Mouse (Mus musculus) splenic B cell, adult 2 months (primary cell): ENCODE results near the gene 4930407I10Rik.
A peak's percentile ranks its signal among the peaks of the same experiment; 100 is the strongest.

Experiments used
- DNase-seq: peaks from one replicate; pipeline ENCODE4 v3.0.0-alpha.2; 2011; ENCODE audit warnings: low read depth, low spot score
- H3K27me3 ChIP-seq: 2 replicates; pipeline ENCODE4 v1.6.1; 2012; ENCODE audit warnings: mild to moderate bottlenecking, low read length, moderate library complexity, mixed read lengths; ENCODE audit not compliant: control insufficient read depth, poor library complexity, insufficient read depth, severe bottlenecking
- H3K36me3 ChIP-seq: 2 replicates; pipeline ENCODE4 v1.6.1; 2012; ENCODE audit warnings: mild to moderate bottlenecking, low read length, moderate library complexity, mixed read lengths; ENCODE audit not compliant: control insufficient read depth, poor library complexity, insufficient read depth, severe bottlenecking

The 4930407I10Rik gene

DNA sequence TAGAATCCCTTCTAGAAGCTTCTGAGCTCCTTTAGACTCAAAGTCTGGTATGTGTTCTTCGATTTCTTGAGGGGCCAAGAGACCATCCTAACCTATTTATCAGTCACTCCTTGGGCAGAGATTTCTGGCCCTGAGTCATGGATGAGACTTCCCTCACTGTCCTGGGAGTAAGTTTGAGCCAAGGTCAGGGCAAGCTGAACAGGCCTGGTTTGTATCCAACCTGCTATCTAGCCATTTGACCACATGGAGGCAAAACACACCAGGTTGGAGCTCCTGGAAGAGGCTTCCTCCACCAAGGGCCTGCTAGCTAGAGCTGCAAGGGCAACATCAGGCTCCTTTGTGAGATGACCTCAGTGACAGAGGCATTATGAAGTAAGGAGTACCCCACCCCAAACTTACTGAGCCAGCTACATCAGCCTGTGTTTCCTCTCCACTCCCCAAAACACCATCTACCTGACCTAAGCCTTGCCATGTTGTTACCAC is at the start of gene 4930407I10Rik:
TSS of gene 4930407I10Rik (plus strand) at position 433 of the 483 bp plus-strand sequence.
- DNase-seq = no peak

DNA sequence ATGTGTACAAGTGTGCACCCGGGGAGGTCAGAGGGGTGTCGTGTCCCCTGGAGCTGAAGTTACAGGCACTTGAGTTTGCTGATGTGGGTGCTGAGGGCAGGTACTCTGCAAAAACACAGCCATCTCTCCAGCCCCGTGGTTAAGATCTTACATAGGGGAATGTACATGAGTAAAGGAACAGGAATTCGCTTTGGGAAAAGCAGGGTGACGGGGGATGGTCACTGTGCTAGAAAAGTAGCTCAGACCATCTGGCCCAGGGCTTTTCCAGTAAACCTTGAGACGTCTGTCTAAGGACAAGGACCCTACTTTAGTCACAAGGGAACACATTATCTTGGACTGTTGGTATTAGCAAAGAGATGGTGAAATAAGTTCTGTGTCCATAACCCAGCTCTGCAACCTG is 47.0 kb upstream of the 4930407I10Rik start:
- no peak for DNase-seq
- H3K27me3 ChIP-seq = no peaks in the 10 kb centered on the region
- H3K36me3 ChIP-seq = no peaks in the 10 kb centered on the region

More for the DNA sequence above, at the start of gene 4930407I10Rik:
- Histone ChIP-seq H3K27me3 (no peaks in the 10 kb centered on the region), H3K36me3 (no peaks in the 10 kb centered on the region)

DNA sequence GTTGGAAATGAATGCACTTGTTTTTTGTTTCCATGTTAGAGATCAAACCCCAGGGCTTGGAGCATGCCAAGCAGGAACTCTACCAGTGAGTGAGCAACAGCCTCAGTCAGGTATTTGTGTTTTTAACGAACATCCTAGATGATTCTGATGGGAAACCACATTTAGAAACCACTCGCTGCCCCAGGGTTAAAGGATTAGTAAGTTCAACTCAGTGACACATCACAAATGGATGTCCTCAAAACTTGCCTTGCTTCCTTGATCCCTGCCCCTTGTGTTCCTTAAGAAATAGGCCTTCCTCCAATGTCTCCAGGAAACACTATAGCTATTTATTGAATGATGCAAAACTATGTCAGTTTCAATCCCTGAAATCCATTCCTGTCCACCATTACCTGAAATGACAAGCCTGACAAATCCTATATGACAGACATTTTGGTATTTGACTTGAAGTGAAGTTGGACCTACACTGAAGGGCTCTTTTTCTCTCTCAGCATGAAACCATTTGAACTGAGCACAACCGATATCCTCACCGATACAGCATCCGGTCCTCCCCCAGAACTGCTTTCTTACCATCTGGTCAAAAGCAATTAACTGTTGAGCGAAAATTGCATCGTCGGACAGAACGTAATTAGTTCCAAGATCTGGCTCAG is 44.1 kb upstream of the 4930407I10Rik start:
- Histone ChIP-seq H3K36me3 (no peaks in the 10 kb centered on the region), H3K27me3 (no peaks in the 10 kb centered on the region)
- peak; percentile 26 for DNase-seq

DNA sequence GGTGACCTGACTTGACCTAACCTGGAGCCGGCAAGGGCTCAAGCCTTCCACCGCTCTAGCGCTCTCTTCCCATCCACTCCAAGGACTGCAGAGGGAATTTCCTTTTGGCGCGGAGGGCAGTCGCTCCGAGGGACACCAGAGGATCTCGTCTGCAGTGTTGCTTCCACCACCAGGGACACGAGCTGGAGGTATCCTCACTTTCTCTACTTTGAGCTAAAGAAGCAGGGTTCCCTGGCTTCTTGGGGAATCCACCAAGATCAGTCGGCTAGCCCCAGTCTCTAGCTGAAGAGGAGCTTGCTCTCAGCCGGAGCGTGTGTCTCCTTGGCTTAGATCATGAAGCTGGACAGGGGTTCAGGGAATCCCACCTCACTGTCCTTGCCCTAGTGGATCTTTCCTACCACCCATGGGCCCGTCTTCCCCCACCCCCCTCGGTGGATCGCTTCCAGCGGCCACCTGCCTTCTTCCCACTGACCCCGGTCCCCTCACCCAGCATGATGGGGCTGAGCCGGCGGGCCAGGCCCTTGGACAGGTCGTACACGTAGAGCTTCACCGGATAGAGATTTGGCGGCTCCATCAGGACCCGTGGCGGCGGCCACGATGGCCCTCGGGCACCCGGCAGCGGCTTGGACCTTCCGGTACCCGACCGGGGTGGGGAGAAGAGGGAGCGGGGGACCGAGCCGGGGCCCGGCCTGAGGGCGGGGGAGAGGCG is 43.4 kb upstream of the 4930407I10Rik start:
- H3K36me3 ChIP-seq = no peaks in the 10 kb centered on the region
- DNase-seq = peak; percentile 38
- no peaks in the 10 kb centered on the region for H3K27me3 ChIP-seq

DNA sequence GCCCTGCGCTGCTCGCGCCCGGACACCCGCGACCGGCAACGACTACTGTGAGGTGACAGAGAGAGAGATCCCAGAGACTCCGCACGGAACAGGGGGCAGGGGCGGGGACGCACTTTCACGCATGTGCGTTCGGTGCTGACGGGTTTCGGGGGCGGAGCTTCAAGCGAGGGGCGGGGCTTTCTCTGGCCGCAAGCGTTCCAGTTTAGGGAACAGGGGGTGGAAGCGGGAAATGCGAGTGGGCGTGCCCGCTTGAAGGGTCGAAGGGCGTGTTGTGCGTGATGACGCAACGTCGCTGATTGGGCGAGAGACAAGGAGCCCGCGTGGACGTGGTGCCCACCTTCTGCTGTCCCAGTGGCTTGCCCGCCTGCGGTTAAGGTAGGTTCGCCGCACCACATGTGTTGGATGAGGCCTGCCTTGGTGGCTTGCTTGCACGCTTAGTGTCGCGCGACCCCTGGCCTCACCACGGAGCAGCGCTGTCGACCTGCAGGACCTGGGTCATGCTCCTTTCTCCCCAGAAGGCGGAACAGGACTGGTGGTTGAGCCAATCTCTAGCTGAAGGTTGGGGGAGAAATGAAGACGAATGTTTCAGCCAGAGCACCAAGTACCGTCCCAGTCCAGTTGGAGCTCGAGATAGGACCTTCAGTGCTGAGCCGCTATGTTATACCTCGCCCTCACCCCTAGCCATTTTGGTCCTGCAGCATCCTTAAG is 42.7 kb upstream of the 4930407I10Rik start:
- no peaks in the 10 kb centered on the region for H3K36me3 ChIP-seq
- DNase-seq = peak; percentile 99
- H3K27me3 ChIP-seq = no peaks in the 10 kb centered on the region

DNA sequence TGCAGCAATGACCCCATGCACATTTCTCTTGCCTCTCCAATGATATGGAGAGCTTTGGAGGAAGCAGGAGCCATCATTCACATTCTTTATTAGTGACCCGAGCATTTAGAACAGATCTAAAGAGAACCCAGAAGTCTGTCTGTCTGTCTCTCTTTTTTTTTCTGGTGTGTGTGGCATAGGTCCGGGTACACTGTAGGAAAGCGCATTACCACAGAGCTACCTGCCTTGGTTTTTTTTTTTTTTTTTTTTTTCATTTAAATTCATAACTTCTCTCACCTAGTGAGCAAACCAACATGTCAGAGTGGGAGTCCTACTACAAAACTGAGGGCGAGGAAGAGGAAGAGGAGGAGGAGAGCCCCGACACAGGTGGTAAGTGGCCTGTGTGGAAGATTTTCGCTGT is 42.1 kb upstream of the 4930407I10Rik start:
- peak; percentile 9 for DNase-seq
- H3K36me3 ChIP-seq = no peaks in the 10 kb centered on the region
- no peaks in the 10 kb centered on the region for H3K27me3 ChIP-seq

DNA sequence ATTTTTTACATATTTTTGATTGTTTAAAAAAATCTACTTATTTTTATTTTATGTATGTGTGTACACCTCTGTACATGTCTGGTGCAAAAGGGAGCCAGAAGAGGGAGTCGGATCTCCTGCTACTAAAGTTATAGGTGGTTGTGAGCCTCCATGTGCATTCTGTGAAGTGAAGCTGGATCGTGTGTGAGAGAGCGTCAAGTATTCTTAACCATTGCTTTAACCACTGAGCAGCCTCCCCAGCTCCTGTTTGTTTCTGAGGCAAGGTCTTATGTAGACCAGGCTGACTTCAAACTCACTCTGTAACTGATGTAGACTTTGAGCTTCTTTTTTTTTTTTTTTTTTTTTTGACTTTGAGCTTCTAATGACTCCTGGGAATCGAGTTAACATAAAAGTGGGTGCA is 41.5 kb upstream of the 4930407I10Rik start:
- Histone ChIP-seq H3K27me3 (no peaks in the 10 kb centered on the region), H3K36me3 (no peaks in the 10 kb centered on the region)
- DNase-seq = no peak

DNA sequence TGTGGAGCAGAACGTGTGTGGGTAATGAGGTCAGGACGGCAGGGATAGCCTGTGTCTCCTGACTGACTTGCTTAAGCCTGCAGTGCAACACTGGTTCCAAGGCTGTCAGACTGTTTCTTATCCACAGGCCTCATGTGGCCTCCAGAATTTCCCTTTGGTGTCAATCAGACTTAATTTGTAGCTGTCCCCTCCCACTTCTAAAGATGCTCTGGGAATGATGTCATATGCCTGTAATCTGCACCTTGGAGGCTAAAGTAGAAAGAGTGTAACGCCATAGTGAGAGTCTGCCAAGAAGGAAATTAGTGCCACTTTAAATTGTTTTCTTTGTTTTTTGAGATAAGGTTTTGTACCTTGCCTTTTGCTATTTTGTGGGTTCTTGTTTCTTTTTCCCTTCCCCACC is 39.7 kb upstream of the 4930407I10Rik start:
- no peak for DNase-seq

DNA sequence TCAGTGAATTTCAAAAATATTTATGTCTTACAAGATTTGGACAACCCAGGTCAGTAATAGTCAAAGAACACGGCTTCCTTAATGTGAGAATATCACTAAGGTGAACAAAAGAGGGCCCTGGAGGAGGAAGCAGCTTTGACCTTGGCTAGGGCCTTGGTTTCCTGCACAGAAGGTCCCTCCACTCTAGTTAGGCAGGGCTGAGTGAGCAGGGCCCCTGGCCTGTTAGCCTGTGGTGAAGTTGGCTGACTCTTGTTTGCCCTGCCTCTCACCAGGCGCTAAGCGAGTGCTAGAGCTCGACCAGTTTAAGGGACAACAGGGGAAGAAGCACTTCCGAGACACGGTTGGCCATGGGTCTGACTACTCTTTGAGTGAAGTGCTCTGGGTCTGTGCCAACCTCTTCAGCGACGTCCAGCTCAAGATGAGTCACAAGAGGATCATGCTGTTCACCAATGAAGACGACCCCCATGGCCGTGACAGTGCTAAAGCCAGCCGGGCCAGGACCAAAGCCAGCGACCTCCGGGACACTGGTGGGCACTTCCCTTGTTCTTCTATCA is 36.3 kb upstream of the 4930407I10Rik start:
- DNase-seq = no peak
- no peaks in the 10 kb centered on the region for H3K27me3 ChIP-seq
- H3K36me3 ChIP-seq = peaks cover 5% of the 10 kb centered on the region

More for the DNA sequence above, 39.7 kb upstream of the 4930407I10Rik start:
- Histone ChIP-seq H3K27me3 (no peaks in the 10 kb centered on the region), H3K36me3 (no peaks in the 10 kb centered on the region; the same call in 1 of the 2 replicates)

DNA sequence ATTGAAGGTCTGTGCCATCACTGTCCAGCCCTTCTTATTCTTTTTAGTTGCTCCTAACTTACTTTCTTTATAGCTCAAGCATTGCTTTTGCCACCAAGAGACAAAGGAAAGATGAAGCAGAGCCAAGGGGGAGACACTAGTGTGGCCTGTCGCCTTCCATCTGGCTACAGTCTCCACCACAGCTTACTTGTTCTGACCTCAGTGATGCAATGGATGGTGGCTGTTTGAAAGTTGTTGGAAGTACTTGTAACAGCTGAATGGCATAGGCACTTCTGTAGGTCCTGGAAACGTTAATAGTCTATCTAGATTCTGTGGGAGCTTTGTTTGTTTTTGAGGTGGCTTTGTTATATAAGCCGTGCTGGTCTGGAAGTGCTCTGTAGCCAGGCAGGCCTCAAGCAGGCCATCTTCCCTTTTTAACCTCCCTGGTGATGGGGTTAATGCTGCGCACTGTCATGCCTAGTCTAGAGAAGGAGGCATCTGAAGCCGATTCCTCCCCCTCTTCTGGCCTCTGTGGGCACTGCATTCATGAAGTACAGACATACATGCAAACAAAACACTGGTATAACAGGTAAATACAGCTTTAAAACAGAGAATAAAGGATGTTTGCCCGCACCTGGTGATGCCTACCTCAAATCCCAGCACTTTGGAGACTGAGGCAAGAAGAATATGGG is 34.9 kb upstream of the 4930407I10Rik start:
- peak; percentile 25 for DNase-seq
- peaks cover 10% of the 10 kb centered on the region for H3K36me3 ChIP-seq
- H3K27me3 ChIP-seq = no peaks in the 10 kb centered on the region

DNA sequence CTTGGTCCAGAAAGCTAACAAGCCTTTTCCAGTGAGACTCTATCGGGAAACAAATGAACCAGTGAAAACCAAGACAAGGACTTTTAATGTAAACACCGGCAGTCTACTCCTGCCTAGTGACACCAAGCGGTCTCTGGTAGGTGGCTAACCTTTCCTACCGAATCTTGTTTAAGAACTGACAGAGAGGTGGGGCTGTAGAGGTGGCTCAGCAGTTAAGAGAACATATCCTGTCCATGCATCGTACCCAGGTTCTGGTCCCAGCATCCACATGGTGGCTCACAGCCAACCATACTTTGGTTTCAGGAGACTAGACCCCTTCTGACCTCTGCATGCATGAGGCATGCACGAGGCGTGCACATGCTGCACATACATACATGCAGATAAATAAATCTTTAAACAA is 31.7 kb upstream of the 4930407I10Rik start:
- Histone ChIP-seq H3K36me3 (peaks cover 17% of the 10 kb centered on the region), H3K27me3 (no peaks in the 10 kb centered on the region)
- DNase-seq = no peak

DNA sequence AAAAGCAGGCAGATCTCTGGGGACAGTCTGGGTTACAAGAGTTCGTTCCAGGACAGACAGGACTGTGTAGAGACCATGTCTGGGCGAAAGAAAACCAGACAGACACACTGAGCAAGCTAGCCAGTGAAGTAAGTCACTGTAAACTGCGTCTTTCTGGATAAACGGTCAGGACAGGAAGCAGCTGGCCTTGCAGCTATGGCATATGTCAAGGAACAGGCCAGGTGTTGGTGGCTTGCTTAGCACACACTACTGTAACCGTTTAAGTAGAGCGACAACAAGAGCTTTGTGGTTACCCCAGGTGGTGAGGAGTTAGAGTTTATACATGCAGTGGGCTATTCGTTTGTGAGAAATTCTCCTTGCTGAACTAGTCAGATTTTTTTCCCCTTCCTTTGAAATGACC is 31.2 kb upstream of the 4930407I10Rik start:
- Histone ChIP-seq H3K36me3 (peaks cover 17% of the 10 kb centered on the region), H3K27me3 (no peaks in the 10 kb centered on the region)
- DNase-seq = peak; percentile 34

DNA sequence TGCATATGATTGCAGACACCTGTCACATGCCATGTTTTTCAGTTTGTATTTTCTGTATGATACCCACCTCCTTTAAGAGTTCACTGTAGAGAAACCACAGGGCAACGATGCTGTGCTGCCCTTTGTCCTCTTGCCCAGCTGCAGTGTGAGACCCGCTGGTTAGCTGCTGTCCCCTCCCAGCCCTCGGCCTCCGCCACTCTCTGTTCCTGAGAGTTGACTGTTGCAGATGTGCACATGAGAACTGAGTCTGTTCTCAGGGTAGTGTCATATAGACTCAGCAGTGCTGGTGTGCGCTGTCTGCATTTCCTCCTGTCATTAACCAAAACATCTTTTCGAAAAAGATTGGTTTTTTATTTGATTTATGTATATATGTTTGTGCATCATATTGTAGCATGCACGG is 26.6 kb upstream of the 4930407I10Rik start:
- DNase-seq = no peak
- no peaks in the 10 kb centered on the region for H3K27me3 ChIP-seq
- H3K36me3 ChIP-seq = peaks cover 14% of the 10 kb centered on the region

DNA sequence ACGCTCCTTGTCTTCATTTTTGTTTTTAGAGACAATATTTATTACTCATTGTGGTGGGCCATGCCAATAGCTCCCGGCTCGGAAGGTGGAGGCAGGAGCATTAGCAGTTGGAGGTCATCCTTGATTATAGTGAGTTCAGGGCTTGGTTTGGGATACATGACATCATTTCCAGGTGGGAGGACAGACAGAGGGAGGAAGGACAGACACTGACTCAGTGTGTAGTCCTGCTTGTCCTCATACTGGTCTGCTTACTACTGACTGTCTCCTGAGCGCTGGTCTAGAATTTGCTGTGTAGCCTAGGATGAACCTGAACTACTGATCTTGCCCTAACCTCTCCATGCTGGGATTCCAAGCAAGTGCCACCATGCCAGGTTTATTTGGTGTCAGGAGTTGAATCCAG is 25.2 kb upstream of the 4930407I10Rik start, which contains the start of gene Desi1:
TSS of gene Desi1 (minus strand) at position 101 of the 400 bp plus-strand sequence.
- no peak for DNase-seq
- H3K36me3 ChIP-seq = peaks cover 10% of the 10 kb centered on the region
- H3K27me3 ChIP-seq = no peaks in the 10 kb centered on the region
